Mouse (Mus musculus): Measurements from ENCODE around the gene Ptges. TPM values are rescaled to one million over a fixed set of nuclear protein-coding genes. Genes with fewer than 3 reads are reported as not detected.

The Ptges gene
- polyA plus RNA-seq, 1 experiment from 2014 or later: 0.18 TPM

- Histone ChIP-seq H3K27ac (no peak overlapping the region), H3K4me3 (replicated peaks) (no peak overlapping the region), H3K9me3 (replicated peaks) (no peaks in the 10 kb centered on the region), H3K4me1 (replicated peaks) (peaks cover 16% of the 10 kb centered on the region), H3K36me3 (no peaks in the 10 kb centered on the region), H3K4me2 (no peak overlapping the region), H3K27me3 (peaks cover 24% of the 10 kb centered on the region), H3K9ac (no peak overlapping the region)
- ATAC-seq (ENCODE audit: low read depth) (no peak), DNase-seq (no peak)
- WGBS (ENCODE audit: insufficient replicate concordance): 28% methylated on average over 6 of the region's 6 CpGs
Observed at GRCm38 (mm10) chr2:30897291-30897690, 32.4 kb downstream of the Ptges start.

DNA sequence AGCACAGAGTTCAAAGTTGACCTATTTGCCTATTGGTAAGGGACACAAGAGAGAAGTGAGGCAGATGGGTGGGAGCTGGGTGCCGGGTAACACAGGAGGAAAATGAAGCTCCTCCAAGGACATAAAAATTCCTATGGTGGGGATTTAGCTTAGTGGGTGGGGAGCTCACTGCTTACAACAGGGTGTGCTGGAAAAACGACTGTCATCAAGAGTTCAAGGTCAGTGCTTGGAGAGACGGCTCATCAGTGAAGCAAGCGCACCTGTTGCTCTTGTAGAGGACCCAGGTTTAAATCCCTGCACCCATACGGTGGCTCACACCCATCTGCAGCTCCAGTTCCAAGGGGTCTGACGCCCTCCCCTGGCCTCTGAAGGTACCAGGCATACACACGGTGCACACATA, 35.7 kb downstream of the Ptges start:
- H3K4me3 ChIP-seq (replicated peaks): no peak overlapping the region
- H3K27me3 ChIP-seq: 0 out of 2 replicates have a peak, but pooled peaks cover 6% of the 10 kb centered on the region
- peaks cover 17% of the 10 kb centered on the region for H3K4me1 ChIP-seq (replicated peaks)
- ATAC-seq (ENCODE audit: low read depth): no peak
- H3K36me3 ChIP-seq: no peaks in the 10 kb centered on the region
- DNase-seq: no peak
- H3K27ac ChIP-seq: no peak overlapping the region
- no peak overlapping the region for H3K4me2 ChIP-seq
- no peaks in the 10 kb centered on the region for H3K9me3 ChIP-seq (replicated peaks)
- H3K9ac ChIP-seq: no peak overlapping the region
- 62% methylated on average over 7 of the region's 7 CpGs for WGBS (ENCODE audit: insufficient replicate concordance)

- ATAC-seq (ENCODE audit: low read depth) (peak; percentile 72), DNase-seq (no peak)
- Histone ChIP-seq H3K4me1 (replicated peaks) (peaks cover 17% of the 10 kb centered on the region), H3K9me3 (replicated peaks) (no peaks in the 10 kb centered on the region), H3K9ac (no peak overlapping the region), H3K36me3 (no peaks in the 10 kb centered on the region), H3K27me3 (peaks cover 6% of the 10 kb centered on the region; the same call in 1 of the 2 replicates), H3K27ac (no peak overlapping the region), H3K4me2 (no peak overlapping the region), H3K4me3 (replicated peaks) (no peak overlapping the region)
- WGBS (ENCODE audit: insufficient replicate concordance): 18% methylated on average over 6 of the region's 6 CpGs
Observed at GRCm38 (mm10) chr2:30893399-30893798, 36.3 kb downstream of the Ptges start.

DNA sequence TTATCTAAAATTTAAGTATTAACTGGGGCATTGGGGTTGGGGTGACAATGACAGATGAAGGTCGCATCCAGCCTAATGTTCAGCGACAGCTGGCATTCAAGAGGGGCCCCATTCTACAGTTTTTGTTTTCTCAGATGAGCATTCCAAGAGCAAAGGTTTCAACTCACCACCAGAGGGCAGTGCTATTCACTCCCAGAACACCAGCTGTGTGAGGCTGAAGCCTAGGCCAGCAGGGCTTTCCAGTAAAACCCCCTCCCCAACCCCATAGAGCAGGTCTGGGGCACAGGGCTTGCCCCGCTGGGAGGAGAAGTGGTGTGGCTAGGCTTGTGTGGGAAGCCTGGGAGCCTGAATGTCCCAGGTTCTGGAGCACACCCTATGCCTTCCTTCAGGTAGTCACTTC, 38.7 kb downstream of the Ptges start:
- Histone ChIP-seq H3K9ac (no peak overlapping the region), H3K27me3 (peaks cover 9% of the 10 kb centered on the region; the same call in 1 of the 2 replicates), H3K4me2 (no peak overlapping the region), H3K9me3 (replicated peaks) (no peaks in the 10 kb centered on the region), H3K4me3 (replicated peaks) (no peak overlapping the region), H3K36me3 (no peaks in the 10 kb centered on the region), H3K27ac (no peak overlapping the region), H3K4me1 (replicated peaks) (peaks cover 9% of the 10 kb centered on the region; the same call in 1 of the 2 replicates)
- ATAC-seq (ENCODE audit: low read depth) (no peak), DNase-seq (peak; percentile 14)
- WGBS (ENCODE audit: insufficient replicate concordance): 8% methylated on average over 3 of the region's 3 CpGs

GRCm38 (mm10) chr2:30885453-30886163, 44.1 kb downstream of the Ptges start:
- H3K4me1 ChIP-seq (replicated peaks): no peaks in the 10 kb centered on the region
- H3K9me3 ChIP-seq (replicated peaks): no peaks in the 10 kb centered on the region
- H3K36me3 ChIP-seq: no peaks in the 10 kb centered on the region
- H3K27me3 ChIP-seq: peaks cover 6% of the 10 kb centered on the region; the same call in 1 of the 2 replicates
- DNase-seq (no peak), ATAC-seq (ENCODE audit: low read depth) (no peak)
- no peak overlapping the region for H3K4me2 ChIP-seq
- H3K27ac ChIP-seq: no peak overlapping the region
- no peak overlapping the region for H3K4me3 ChIP-seq (replicated peaks)
- H3K9ac ChIP-seq: no peak overlapping the region
- WGBS (ENCODE audit: insufficient replicate concordance): 57% methylated on average over 9 of the region's 9 CpGs

DNA sequence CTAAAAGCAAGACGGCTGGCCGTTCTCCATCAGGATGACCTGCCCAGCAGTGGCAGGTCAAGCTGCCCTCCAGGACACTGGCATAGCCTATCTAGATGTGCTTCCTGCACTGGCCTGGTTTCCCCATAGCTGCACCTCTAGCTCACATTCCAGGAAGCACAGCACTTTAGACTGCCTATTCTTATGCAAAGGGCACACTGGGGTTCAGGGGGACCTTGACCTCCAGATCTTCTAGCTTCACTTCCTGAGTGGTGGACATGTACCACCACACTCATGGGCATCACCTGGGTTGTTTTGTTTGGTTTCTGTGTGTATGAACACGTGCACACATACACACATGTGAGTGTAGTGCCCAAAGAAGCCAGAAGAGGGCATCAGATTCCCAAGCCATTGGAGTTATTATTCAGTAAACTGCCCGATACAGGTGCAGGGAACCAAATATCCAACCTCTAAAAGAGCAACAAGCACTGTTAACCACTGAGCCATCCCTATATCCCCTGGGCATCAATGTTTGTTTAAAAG, 44.8 kb downstream of the Ptges start:
- Histone ChIP-seq H3K27me3 (peaks cover 5% of the 10 kb centered on the region; the same call in 1 of the 2 replicates), H3K27ac (no peak overlapping the region), H3K4me2 (no peak overlapping the region), H3K4me1 (replicated peaks) (no peaks in the 10 kb centered on the region), H3K36me3 (no peaks in the 10 kb centered on the region), H3K9me3 (replicated peaks) (no peaks in the 10 kb centered on the region), H3K4me3 (replicated peaks) (no peak overlapping the region), H3K9ac (no peak overlapping the region)
- 80% methylated on average over 4 of the region's 4 CpGs for WGBS (ENCODE audit: insufficient replicate concordance)
- ATAC-seq (ENCODE audit: low read depth): no peak
- no peak for DNase-seq

DNA sequence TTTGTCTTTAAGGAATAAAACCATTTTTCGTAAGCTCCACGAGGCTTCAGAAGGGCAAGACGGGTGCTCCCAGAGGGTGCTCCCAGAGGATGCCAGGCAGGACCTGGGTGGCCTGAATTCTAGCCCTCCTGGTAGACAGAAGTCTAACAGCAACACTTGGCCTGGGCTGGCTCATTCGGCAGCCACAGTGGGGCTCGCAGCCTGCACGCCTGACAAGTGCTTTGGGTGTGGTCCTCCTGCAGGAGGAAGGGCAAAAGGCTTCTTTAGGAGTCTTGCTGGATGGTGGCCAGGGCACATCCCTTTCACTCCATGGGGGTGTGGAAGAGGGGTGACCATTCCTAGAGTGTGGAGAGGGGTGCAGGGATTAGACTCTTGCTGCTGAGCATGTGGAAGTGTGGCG, 48.4 kb downstream of the Ptges start:
- H3K9me3 ChIP-seq (replicated peaks): no peaks in the 10 kb centered on the region
- no peak overlapping the region for H3K4me2 ChIP-seq
- H3K27me3 ChIP-seq: no peaks in the 10 kb centered on the region
- 63% methylated on average over 7 of the region's 7 CpGs for WGBS (ENCODE audit: insufficient replicate concordance)
- DNase-seq (no peak), ATAC-seq (ENCODE audit: low read depth) (no peak)
- no peak overlapping the region for H3K9ac ChIP-seq
- no peaks in the 10 kb centered on the region for H3K4me1 ChIP-seq (replicated peaks)
- H3K4me3 ChIP-seq (replicated peaks): no peak overlapping the region
- H3K36me3 ChIP-seq: no peaks in the 10 kb centered on the region
- no peak overlapping the region for H3K27ac ChIP-seq

GRCm38 (mm10) chr2:30879481-30879880, 50.2 kb downstream of the Ptges start:
- Histone ChIP-seq H3K4me3 (replicated peaks) (no peak overlapping the region), H3K9ac (no peak overlapping the region), H3K36me3 (no peaks in the 10 kb centered on the region), H3K4me2 (no peak overlapping the region), H3K27ac (no peak overlapping the region), H3K9me3 (replicated peaks) (no peaks in the 10 kb centered on the region), H3K27me3 (no peaks in the 10 kb centered on the region), H3K4me1 (replicated peaks) (no peaks in the 10 kb centered on the region)
- DNase-seq (no peak), ATAC-seq (ENCODE audit: low read depth) (no peak)
- 78% methylated on average over 15 of the region's 15 CpGs for WGBS (ENCODE audit: insufficient replicate concordance)

DNA sequence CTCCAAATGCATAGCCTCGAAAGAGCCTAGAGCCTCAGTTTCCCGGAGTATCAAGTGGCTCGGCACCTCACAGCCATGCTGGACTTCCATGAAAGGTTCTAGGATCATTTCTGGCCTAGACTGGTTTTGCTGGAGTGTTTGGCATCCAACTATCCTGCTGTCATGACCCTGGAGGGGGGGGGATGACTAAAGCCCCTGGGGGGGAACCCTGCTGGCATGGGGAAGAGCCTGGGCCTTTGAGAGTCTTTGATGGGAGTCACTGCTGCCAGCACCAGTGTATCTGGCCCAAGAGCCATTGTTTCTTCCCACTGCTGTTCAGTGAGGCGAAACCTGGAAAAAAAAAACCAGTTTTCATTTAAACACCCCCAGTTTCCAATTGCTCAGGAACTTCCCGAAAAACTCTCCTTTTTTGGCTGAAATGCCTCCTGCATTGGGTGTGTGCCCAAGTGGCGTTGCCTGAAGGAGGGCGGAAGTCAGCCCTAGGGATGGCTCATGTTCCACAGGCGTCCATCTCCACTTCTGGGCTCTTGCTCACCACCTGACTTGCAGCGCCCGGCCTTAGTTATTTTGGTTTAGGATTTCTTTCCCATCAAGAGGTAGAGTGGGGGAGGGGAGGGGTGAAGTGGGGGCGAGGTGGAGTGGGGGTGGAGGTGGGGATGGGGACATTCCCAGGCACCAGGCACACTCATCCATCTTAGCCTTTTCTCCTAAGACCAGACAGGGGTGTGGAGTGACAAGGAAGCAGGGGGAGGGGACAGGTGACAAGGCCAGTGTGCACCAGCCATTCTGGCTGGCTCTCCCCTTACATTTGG, 53.8 kb downstream of the Ptges start:
- 53% methylated on average over 11 of the region's 11 CpGs for WGBS (ENCODE audit: insufficient replicate concordance)
- H3K4me3 ChIP-seq (replicated peaks): no peak overlapping the region
- no peaks in the 10 kb centered on the region for H3K27me3 ChIP-seq
- H3K4me1 ChIP-seq (replicated peaks): no peaks in the 10 kb centered on the region
- no peak overlapping the region for H3K4me2 ChIP-seq
- no peak overlapping the region for H3K27ac ChIP-seq
- ATAC-seq (ENCODE audit: low read depth): no peak
- no peaks in the 10 kb centered on the region for H3K9me3 ChIP-seq (replicated peaks)
- H3K36me3 ChIP-seq: no peaks in the 10 kb centered on the region
- DNase-seq: no peak
- H3K9ac ChIP-seq: no peak overlapping the region

GRCm38 (mm10) chr2:30875096-30875495, 54.6 kb downstream of the Ptges start:
- 69% methylated on average over 7 of the region's 7 CpGs for WGBS (ENCODE audit: insufficient replicate concordance)
- no peak for ATAC-seq (ENCODE audit: low read depth)
- Histone ChIP-seq H3K27ac (no peak overlapping the region), H3K4me3 (replicated peaks) (no peak overlapping the region), H3K4me1 (replicated peaks) (no peaks in the 10 kb centered on the region), H3K27me3 (no peaks in the 10 kb centered on the region), H3K36me3 (no peaks in the 10 kb centered on the region), H3K4me2 (no peak overlapping the region), H3K9ac (no peak overlapping the region), H3K9me3 (replicated peaks) (no peaks in the 10 kb centered on the region)
- no peak for DNase-seq

DNA sequence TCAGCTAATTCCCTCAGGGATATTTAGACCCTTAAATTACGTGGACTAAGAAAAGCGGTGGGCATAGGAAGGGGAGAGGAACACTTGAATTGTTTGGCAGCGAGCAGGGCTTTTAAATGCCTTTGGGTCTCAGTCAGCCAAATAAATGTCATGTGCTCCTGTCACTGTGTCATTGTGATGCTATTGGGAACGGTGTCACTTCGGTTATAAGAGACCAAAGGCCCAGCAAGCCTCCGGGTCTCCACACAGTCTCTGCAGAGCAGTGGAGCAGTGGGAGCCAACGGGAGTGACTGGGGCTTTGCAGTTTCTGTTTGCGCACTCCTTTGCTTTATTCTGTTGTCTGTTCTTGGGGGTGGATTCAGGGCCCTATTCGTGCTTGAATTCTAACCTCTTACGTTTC, 55.2 kb downstream of the Ptges start:
- no peak overlapping the region for H3K4me3 ChIP-seq (replicated peaks)
- no peaks in the 10 kb centered on the region for H3K27me3 ChIP-seq
- ATAC-seq (ENCODE audit: low read depth): no peak
- no peak overlapping the region for H3K4me2 ChIP-seq
- no peaks in the 10 kb centered on the region for H3K36me3 ChIP-seq
- no peaks in the 10 kb centered on the region for H3K4me1 ChIP-seq (replicated peaks)
- H3K9ac ChIP-seq: no peak overlapping the region
- H3K27ac ChIP-seq: no peak overlapping the region
- WGBS (ENCODE audit: insufficient replicate concordance): 59% methylated on average over 10 of the region's 10 CpGs
- DNase-seq: no peak
- H3K9me3 ChIP-seq (replicated peaks): no peaks in the 10 kb centered on the region
